Mouse (Mus musculus) embryonic stem cell, embryonic (primary cell): Measurements from ENCODE around the gene Pycard.

Experiments used
- CTCF ChIA-PET, 4 experiments: fragments of 300-600 bp in 2 of 4; fragments of 350-600 bp in 2 of 4; sonication (Branson Sonifier 250); formaldehyde crosslinking; loops; one replicate each; lab custom pipeline; 2022; ENCODE audit warnings: inconsistent platforms in 2 of 4; lab: Charles Lee
- POLR2A ChIA-PET, 4 experiments: fragments of 300-600 bp in 2 of 4; fragments of 350-600 bp in 2 of 4; sonication (Branson Sonifier 250); formaldehyde crosslinking; loops; one replicate each; lab custom pipeline; 2022; ENCODE audit warnings: antibody characterized with exemption in 4 of 4, inconsistent platforms in 1 of 4; lab: Charles Lee

Gene Pycard

DNA sequence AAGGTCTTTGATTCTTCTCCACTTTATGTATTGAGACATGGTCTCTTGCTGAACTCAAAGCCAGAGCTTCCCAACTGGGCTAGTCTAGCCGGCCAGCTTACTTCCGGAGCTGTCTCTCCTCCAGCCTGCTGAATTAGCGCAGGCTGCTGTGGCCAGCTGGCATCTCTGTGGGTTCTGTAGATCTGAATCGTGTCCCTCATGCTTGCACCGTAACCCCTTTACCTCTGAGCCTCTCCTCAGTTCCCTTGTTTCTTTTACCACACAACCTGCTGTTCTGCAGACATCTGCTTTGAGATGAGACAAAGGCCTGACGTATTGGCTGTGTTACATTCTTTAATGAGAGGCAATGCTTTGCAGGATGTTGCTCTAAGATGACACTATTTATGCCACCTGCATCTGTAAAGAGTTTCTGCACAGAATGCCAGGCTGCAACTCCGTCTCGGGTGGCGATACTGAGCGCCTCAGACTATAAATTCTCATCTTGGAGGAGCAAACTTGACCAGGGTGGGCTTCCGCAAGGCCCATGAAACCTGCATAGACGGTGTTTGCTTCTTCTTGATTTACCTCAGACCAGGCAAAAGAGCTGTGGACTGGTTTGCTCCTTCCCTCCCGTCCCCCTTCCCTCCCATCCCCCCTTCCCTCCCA is 18.6 kb upstream of the Pycard start:
- ChIA-PET CTCF (interaction anchor here in 1 of 4 experiments (0.8 kb wide), 1 partner anchor 9 kb away, joined by 3 read pairs; no protein-coding TSS in a partner anchor), POLR2A (interaction anchor here in 3 of 4 experiments (0.6 to 14.2 kb wide), 5 partner anchors 9 to 381 kb away, joined by 3 to 248 read pairs (median 4); partner anchors contain the start of genes Pycard (in 1 of the 3) and Trim72 (in 1 of the 3))

DNA sequence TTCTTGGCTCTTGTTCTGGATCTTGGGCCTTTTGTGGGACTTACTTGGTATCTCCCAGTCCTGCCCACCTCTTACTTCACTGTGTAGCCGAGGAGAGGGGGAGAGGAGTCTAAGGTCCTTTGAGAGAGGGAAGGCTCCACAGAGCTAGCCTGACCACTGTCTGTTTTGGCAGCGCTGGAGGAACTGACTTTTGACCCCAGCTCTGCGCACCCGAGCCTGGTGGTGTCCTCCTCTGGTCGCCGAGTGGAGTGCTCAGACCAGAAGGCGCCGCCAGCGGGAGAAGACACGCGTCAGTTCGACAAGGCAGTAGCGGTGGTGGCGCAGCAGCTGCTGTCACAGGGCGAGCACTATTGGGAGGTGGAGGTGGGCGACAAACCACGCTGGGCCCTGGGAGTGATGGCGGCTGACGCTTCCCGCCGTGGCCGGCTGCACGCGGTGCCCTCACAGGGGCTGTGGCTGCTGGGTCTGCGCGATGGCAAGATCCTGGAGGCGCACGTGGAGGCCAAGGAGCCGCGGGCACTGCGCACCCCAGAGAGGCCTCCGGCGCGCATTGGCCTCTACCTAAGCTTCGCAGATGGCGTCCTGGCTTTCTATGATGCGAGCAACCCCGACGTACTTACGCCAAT is 16.2 kb upstream of the Pycard start:
- CTCF ChIA-PET = interaction anchor here in 3 of 4 experiments (0.7 to 1.2 kb wide), 7 partner anchors 16 to 657 kb away, joined by 3 to 5 read pairs (median 3); partner anchors contain the start of gene Pycard (in 2 of the 3)
- POLR2A ChIA-PET = interaction anchor here (0.5 to 14.2 kb wide), 44 partner anchors 8 to 755 kb away, joined by 3 to 248 read pairs (median 4); partner anchors contain the start of genes Pycard (in 3 of the 4), 9130023H24Rik (in 1 of the 4), Fus (in 1 of the 4) and Gm21974 (in 1 of the 4)

DNA sequence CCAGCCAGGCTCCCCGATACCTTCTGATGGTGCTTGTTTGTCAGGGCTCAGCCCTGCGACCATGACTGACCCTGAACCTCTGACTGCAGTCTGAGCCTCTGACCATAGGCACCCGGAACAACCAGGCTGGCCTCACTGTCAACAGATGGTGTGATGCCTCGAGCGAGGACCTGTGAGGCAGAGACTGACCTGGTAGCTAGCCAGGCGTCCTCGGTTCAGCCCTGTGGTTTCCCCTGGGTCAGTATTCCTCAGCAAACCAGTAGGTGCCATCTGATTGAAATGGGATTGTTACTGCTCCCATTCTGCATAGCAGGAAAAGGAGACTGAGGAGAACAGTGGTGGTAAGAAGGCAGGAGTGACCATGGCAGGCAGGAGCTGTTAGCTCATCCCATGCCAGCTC is 12.5 kb upstream of the Pycard start:
- ChIA-PET POLR2A (interaction anchor here (0.7 to 14.2 kb wide), 7 partner anchors 13 to 402 kb away, joined by 3 to 248 read pairs (median 23); partner anchors contain the start of genes Fus (in 2 of the 4) and Pycard (in 2 of the 4)), CTCF (interaction anchor here in 1 of 4 experiments (0.6 kb wide), 1 partner anchor 359 kb away, joined by 3 read pairs; no protein-coding TSS in a partner anchor)

DNA sequence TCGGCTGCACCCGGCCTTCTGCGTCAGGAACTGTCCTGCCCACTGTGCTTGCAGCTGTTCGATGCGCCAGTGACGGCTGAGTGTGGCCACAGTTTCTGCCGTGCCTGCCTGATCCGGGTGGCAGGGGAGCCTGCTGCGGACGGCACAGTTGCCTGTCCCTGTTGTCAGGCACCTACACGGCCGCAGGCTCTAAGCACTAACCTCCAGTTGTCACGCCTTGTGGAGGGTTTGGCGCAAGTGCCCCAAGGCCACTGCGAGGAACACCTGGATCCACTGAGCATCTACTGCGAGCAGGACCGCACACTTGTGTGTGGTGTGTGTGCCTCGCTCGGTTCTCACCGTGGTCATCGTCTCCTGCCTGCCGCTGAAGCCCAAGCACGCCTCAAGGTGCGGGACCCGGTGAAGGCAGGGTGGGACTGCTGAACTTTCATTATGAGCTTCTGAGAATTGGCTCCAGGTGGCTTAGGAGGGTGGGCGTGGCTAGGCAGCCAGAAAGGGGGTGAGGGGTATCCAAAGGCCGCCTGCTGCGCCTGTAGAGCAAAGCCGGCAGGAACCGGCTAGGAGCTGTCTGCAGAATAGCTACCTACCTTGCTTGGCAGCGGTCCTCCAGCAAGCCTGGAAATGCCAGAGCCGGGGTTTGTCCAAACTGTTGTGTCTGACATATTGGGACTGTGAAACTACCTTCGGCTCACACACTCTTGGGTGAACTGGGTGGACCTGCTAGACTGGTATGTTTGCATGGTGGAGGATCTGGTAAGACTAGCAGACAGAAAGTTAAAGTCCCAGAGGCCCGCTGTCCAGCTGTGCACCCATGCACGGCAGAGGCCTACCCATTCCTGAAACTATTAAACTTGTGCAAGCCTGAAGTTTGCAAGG is 11.1 kb upstream of the Pycard start:
- POLR2A ChIA-PET = interaction anchor here (0.6 to 14.2 kb wide), 46 partner anchors 9 to 534 kb away, joined by 3 to 248 read pairs (median 4); partner anchors contain the start of genes Pycard (in 4 of the 4), Fus (in 2 of the 4), Bcl7c (in 1 of the 4) and Cox6a2 (in 1 of the 4)
- CTCF ChIA-PET = interaction anchor here in 3 of 4 experiments (0.6 to 1.9 kb wide), 6 partner anchors 8 to 203 kb away, joined by 3 to 10 read pairs (median 3); partner anchors contain the start of gene Pycard (in 2 of the 3)

DNA sequence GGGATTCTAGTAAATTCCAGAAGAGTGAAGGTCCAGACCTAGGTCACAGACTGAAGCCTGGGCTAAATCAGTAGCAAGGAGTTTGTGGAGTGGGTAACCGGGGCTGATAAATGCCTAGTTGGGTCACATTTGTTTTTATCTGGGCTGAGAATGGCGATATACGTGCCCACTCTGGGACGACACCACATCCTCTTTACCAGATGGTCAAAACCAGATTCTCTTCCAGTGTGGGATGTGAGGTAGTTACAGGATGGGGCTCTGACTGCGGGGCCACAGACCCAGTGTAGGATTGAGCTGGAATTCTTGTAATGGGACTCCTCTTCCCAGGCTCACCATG is 10.5 kb upstream of the Pycard start:
- POLR2A ChIA-PET = interaction anchor here (0.6 to 14.2 kb wide), 28 partner anchors 8 to 533 kb away, joined by 3 to 248 read pairs (median 5); partner anchors contain the start of genes Pycard (in 4 of the 4), Fus (in 2 of the 4) and Cox6a2 (in 1 of the 4)
- CTCF ChIA-PET = interaction anchor here in 2 of 4 experiments (0.6 to 1.9 kb wide), 4 partner anchors 10 to 203 kb away, joined by 3 to 10 read pairs (median 3); partner anchors contain the start of gene Pycard (in 1 of the 2)

DNA sequence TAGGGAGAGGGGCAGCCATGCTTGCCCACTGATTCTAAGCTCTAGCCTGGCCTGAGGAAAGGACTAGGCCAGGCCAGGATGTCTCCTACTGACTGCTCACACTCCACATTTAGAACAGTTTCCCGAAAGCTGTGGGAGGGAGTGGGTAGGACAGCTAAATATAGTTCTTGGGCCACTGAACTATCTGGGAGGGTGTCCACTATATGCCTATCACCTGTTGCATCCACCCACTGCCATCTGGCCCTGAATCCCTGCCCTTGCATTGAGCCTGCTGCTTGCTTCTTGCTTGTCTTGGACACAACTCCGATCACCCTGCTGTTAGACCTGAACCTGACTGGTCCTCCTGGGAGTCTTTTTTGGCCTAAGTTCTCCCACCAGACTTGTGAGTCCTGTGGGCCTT is 10.0 kb upstream of the Pycard start, which contains the start of gene Trim72:
Gene Trim72 (plus strand): TSS at position 262 of the 400 bp plus-strand sequence.
- ChIA-PET POLR2A (interaction anchor here (0.6 to 14.2 kb wide), 19 partner anchors 8 to 533 kb away, joined by 3 to 248 read pairs (median 8); partner anchors contain the start of genes Pycard (in 3 of the 4), Cox6a2 (in 1 of the 4) and Fus (in 1 of the 4)), CTCF (interaction anchor here in 2 of 4 experiments (0.6 to 1.9 kb wide), 3 partner anchors 10 to 201 kb away, joined by 3 to 10 read pairs (median 3); partner anchors contain the start of gene Pycard (in 1 of the 2))

DNA sequence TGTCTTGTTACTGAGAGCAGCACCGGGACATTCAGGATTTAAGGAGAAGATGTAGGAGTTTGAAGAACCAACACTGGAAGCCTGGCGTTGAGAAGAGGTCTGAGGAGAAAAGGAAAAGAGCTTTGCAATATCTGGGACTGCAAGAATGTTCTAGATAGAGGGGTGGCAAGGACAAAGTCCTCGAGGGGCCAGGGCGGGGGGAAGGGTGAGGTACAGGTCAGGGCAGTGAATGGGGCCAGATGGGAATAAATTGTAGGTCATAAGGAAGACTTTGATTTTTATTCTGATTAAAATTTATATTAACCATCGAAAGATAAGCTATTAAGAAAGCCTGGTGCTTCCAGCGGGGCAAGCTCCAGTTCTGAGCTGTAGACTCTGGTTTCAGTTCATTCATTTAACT is 9.4 kb upstream of the Pycard start:
- POLR2A ChIA-PET = interaction anchor here (0.6 to 14.2 kb wide), 18 partner anchors 9 to 414 kb away, joined by 3 to 248 read pairs (median 8); partner anchors contain the start of genes Pycard (in 3 of the 4), Ccdc189 (in 1 of the 4), Cox6a2 (in 1 of the 4) and Fus (in 1 of the 4)

DNA sequence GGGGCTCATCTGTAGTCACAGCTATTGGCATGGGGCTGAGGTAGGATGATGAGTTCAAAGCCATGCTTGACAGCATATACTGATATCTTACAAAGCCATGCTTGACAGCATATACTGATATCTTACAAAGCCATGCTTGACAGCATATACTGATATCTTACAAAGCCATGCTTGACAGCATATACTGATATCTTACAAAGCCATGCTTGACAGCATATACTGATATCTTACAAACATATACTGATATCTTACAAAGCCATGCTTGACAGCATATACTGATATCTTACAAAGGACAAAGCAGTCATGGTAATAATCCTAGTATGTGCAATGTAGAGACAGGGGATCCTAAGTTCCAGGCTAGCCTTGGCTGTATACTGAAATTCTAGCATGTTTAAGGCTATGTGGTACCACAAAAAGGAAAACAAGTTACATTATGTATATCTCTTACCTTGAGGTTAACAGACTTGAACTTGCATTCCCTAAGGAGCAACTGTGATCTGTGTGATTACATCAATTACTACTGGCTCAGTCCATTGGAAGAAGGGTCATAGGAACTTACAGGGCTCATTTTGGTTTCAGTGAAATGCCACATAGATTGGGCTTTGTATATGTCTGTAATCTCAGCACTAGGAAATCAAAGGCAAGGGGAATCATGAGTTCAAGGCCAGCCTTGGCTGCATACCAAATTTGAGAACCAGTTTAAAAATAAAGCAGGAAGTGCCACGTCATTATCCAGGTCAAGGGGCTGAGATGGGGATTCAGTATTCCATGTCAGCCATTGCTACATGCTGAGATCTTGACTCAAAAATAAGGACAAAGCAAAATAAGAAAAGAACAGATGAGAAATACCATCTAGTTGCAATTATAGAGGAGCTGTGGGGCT is 6.6 kb upstream of the Pycard start:
- POLR2A ChIA-PET = interaction anchor here in 3 of 4 experiments (0.8 to 25.7 kb wide), 10 partner anchors 7 to 33 kb away, joined by 3 to 1128 read pairs (median 6); partner anchors contain the start of genes Fus (in 2 of the 3), Pycard (in 1 of the 3) and Trim72 (in 1 of the 3)
- CTCF ChIA-PET = no interaction called here

More for the DNA sequence above, 9.4 kb upstream of the Pycard start:
- CTCF ChIA-PET = interaction anchor here in 2 of 4 experiments (0.8 to 1.4 kb wide), 2 partner anchors 9 to 20 kb away, joined by 3 read pairs; partner anchors contain the start of gene Pycard (in 1 of the 2)

DNA sequence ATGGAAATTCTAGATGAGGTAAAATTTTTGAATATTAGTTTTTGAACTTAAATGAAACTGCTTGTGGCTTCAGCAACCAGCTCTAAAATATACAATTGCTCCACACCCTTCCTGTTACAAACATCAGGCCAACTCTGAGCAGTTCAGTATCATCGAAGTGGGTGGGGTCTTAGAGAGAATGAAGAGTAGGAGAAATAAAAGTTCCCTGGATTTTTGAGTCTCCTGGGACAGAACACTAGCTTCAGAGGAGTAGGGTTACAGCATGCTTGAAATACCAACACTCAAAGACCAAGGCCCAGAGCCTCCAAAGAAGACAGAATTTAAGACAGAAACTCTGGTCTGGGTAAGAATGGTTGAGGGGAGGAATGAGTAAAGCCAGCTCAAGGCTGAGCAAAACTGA is 5.8 kb upstream of the Pycard start:
- ChIA-PET CTCF (no interaction called here), POLR2A (interaction anchor here in 2 of 4 experiments (1.2 to 25.7 kb wide), 5 partner anchors 8 to 32 kb away, joined by 3 to 1128 read pairs (median 10); partner anchors contain the start of genes Fus (in 2 of the 2) and Trim72 (in 1 of the 2))

DNA sequence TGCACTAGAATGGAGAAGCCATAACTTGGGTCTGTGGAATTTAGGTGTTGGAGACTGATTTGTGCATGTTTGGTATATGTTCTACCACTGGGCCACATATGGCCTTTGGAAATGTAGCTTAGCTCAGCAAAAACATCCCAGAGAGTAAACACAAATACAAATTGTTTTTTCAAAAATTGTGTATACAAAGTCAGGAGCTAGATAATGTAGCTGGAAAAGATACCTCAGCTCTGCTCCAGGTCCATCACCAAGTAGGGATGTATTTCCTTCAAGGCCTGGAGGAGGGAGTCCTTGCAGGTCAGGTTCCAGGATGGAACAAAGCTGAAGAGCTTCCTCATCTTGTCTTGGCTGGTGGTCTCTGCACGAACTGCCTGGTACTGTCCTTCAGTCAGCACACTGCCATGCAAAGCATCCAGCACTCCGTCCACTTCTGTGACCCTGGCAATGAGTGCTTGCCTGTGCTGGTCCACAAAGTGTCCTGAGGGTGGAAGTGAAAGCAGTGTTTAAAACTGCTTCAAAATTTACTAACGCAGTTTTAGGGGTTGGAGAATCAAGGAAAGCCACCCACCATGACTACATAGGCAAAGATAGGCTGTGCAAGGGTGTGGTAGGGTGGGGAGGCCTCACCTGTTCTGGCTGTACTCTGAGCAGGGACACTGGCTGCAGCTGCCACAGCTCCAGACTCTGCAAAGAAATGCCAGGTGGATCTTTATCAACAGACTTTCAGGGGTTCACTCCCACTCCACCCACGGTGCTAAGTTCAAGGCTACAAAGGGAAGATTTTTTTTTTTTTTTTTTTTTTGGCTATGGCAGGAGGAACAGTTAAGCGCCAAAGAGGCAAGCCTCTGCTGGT is 953 bp downstream of the Pycard start:
- ChIA-PET CTCF (interaction anchor here (0.5 to 1.8 kb wide), 17 partner anchors 9 to 882 kb away, joined by 3 to 9 read pairs (median 4); partner anchors contain the start of gene 9130023H24Rik (in 1 of the 4)), POLR2A (interaction anchor here (0.5 to 25.7 kb wide), 70 partner anchors 8 to 698 kb away, joined by 3 to 1128 read pairs (median 5); partner anchors contain the start of genes Fus (in 3 of the 4), Trim72 (in 3 of the 4), 9130023H24Rik (in 2 of the 4) and Armc5 (in 2 of the 4))

DNA sequence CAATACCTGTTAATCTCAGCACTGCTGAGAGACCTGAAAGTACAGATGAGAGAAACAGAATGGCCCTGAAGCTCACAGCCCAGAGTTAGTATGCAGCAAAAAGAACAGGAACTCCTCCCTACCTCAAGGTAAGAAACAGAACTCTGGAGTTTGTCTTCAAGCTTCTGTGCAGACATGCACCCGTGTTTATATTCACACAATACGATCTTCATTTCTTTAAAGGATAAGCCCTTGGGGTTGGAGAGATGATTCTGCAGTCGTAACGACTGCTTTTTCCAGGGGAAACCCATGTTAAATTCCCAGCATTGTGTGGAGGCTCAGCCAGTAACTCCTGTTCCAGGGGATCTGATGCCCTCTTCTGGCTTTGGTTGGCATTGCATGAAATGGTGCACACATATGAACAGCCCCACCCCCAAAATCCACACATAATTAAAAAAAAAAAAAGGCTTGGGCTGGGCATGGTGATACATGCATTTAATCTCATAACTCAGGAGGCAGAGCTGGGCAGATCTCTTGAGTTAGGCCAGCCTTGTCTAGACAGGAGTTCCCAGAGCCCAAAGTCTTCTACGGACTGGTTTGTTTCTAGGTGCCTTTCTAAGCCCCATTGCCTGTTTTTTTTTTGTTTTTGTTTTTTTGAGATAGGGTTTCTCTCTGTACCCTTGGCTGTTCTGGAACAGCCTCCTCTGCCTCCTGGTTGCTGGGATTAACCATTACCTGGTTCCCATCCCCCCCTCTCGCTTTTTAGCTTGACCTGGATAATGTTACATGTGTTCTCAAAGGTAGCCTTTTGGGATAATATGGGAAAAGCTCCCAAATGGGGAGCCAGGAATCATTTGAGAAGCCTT is 1.8 kb downstream of the Pycard start:
- ChIA-PET POLR2A (interaction anchor here (0.5 to 25.7 kb wide), 37 partner anchors 8 to 277 kb away, joined by 3 to 1128 read pairs (median 4); partner anchors contain the start of genes Fus (in 3 of the 4), Trim72 (in 2 of the 4), 9130023H24Rik (in 1 of the 4) and Kat8 (in 1 of the 4)), CTCF (interaction anchor here in 2 of 4 experiments (1.5 to 1.8 kb wide), 2 partner anchors 9 to 16 kb away, joined by 3 to 5 read pairs; no protein-coding TSS in a partner anchor)

DNA sequence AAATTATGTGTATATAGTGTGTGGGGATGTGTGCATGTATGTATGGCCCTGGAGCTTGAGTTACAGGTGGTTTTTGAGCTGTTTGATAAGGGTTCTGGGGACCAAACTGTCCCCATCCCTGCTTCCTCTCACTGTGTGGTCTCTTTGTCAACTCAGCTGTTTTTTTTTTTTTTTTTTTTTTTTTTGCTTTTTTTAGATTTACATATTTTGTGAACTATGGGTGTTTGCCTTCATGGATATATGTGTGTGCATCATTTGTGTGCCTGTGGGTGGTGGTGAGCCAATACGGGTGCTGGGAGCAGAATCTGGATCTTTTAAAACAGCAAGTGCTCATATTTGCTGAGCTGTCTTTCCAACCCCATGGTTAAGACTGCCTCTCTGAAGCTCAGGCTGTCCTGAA is 4.8 kb downstream of the Pycard start:
- POLR2A ChIA-PET = interaction anchor here (0.6 to 27.8 kb wide), 26 partner anchors 1 to 752 kb away, joined by 3 to 1128 read pairs (median 4); partner anchors contain the start of genes Fus (in 3 of the 4), Trim72 (in 2 of the 4), Kat8 (in 1 of the 4) and Prss8 (in 1 of the 4)
- CTCF ChIA-PET = interaction anchor here (0.5 to 1.0 kb wide), 8 partner anchors 15 to 736 kb away, joined by 3 to 12 read pairs (median 4); no protein-coding TSS in a partner anchor

DNA sequence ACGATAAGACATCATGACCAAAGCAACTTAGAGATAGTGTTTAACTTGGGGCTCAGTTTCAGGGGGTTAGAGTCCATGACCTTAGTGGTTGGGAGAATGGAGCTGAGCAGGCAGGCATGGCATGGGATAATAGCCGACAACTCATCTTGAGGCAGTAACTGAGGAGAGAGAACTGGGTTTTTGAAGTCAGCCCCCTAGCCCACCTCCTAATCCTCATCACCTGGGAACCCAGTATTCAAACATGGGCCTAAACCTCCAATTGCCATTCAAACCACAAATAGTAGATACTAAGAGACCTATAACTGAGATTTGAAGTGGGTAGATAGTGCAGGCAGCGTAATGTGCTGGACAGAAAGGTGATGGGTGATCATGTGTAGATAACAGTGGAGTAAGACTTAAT is 13.1 kb downstream of the Pycard start:
- ChIA-PET POLR2A (interaction anchor here (0.7 to 27.8 kb wide), 16 partner anchors 5 to 1017 kb away, joined by 3 to 1128 read pairs (median 4); partner anchors contain the start of genes Fus (in 2 of the 4) and Pycard (in 2 of the 4)), CTCF (no interaction called here)
